In the genomic region with DNA sequence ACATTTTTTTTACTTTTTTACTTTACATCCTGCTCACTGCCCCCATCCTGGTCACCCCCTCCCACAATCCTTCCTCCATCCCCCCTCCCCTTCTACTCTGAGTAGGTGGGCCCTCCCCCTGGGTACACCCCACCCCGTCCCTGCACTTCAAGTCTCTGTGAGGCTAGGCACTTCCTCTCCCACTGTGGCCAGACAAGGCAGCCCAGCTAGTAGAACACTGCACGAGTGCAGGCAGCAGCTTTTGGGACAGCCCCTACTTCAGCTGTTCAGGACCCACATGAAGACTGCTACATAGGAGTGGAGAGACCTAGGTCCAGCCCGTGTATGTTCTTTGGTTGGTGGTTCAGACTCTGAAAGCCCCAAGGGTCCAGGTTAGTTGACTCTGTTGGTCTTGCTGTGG, we compare ENCODE assay signal across 4 mouse cellular contexts. TPM values are rescaled to one million over a fixed set of nuclear protein-coding genes. Genes with fewer than 3 reads are reported as not detected.
"Had no signal": no experiment of that assay in that cellular context is flagged by ENCODE, and none has a peak within 500 bp of the region (broad histone marks: within the 10 kb centered on the region; RNA-seq: fewer than 3 reads in every experiment).

No protein-coding gene starts in this region.

RNA-seq across cellular contexts. Expression of gene Sytl3, which starts 3.9 kb away (rescaled TPM):
- total RNA-seq: layer of hippocampus, postnatal 36 days had no signal
- polyA plus RNA-seq: limb, embryonic 11.5 days; liver, adult 2 months; midbrain, embryonic 12.5 days had no signal
